Mouse (Mus musculus): Measurements from ENCODE around the gene Vps18.
A peak's percentile ranks its signal among the peaks of the same experiment; 100 is the strongest.

DNA sequence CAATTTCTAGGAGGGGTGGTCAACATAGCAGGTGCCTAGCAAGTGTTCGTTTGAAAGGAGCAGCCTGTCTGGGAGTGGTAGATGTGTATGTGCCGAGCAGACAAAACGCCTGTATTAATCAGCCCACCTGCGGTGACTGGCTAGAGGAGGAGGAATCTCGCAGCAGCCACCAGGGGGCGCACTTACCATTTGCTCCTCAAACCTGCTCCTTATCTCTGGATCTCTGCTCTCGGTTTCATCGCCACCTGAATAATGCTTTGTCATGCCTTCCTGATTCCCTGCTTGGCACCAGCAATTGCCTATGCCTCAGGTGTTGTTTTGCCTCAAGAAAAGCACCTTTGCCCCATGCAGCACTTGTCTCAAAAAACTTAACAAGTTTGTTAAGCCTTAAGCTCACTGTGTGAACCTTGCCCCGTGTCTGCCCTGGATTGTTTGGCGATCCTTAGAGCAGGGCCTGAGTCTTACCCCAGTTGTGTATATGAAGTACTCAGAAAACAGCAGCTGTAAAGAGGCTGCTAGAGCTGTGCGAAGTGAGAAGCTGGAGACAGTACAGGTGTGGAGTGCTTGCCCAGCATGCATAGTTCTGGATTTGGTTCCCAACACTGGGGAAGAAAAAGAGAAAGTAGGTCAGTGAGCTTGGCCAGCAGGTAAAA is 37.6 kb upstream of the Vps18 start:
- TF ChIP-seq POLR2A (IDR thresholded peaks at IDR 0.05; ENCODE audit: extremely low read depth, insufficient read depth, low read length) (no peak), CTCF (IDR thresholded peaks at IDR 0.05; ENCODE audit: extremely low read depth, insufficient read depth, low read length) (peak; percentile 83)

Measured in cortical plate, adult 2 months (tissue).